Mouse (Mus musculus) midbrain, embryonic 11.5 days (tissue): ENCODE results near the gene Eif4a3. TPM values are rescaled to one million over a fixed set of nuclear protein-coding genes. Genes with fewer than 3 reads are reported as not detected.

Source experiments
- ATAC-seq: fragments of 200-750 bp; cut with Nextera tagmentation; 2 replicates; pipeline ENCODE4 v1.8.0; 2017; ENCODE audit warnings: moderate TSS enrichment, moderate library complexity; ENCODE audit not compliant: low FRiP score
- DNase-seq: peaks from one replicate; pipeline ENCODE4 v3.0.0; 2015; ENCODE audit warnings: low spot score; ENCODE audit errors: missing footprints
- H3K27ac ChIP-seq: fragments of 300-500 bp; sonication (generic); 2 replicates; pipeline ENCODE4 v1.5.1; 2014; ENCODE audit warnings: low read depth, low read length
- H3K27me3 ChIP-seq: fragments of 300-500 bp; sonication (generic); 2 replicates; pipeline ENCODE4 v1.6.1; 2014; ENCODE audit warnings: mild to moderate bottlenecking, low read length, moderate library complexity, mixed read lengths; ENCODE audit not compliant: control insufficient read depth, insufficient read depth
- H3K36me3 ChIP-seq: fragments of 300-500 bp; sonication (generic); 2 replicates; pipeline ENCODE4 v1.6.1; 2014; ENCODE audit warnings: mild to moderate bottlenecking, low read length, moderate library complexity, mixed read lengths; ENCODE audit not compliant: control insufficient read depth, insufficient read depth
- H3K4me1 ChIP-seq: fragments of 300-500 bp; sonication (generic); 2 replicates; pipeline ENCODE4 v1.6.1; 2014; ENCODE audit warnings: low read length; ENCODE audit not compliant: control insufficient read depth, insufficient read depth
- H3K4me2 ChIP-seq: fragments of 300-500 bp; sonication (generic); 2 replicates; pipeline ENCODE4 v1.6.1; 2014; ENCODE audit warnings: mild to moderate bottlenecking, moderate library complexity
- H3K4me3 ChIP-seq: fragments of 300-500 bp; sonication (generic); 2 replicates; pipeline ENCODE4 v1.5.1; 2014; ENCODE audit warnings: low read depth, low read length
- H3K9ac ChIP-seq: fragments of 300-500 bp; sonication (generic); 2 replicates; pipeline ENCODE4 v1.6.1; 2014; ENCODE audit warnings: low read length
- H3K9me3 ChIP-seq: fragments of 300-500 bp; sonication (generic); 2 replicates; pipeline ENCODE4 v1.6.1; 2016; ENCODE audit warnings: low read length; ENCODE audit not compliant: control insufficient read depth
- WGBS: fragments of 180-500 bp; shearing (Covaris S2); extraction: QIAGEN DNeasy Blood & Tissue Kit; methylation state at CpG from one replicate; pipeline ENCODE4 v1.1.7; 2014; 5-methylcytosine and 5-hydroxymethylcytosine counted together
- polyA plus RNA-seq: library from polyadenylated mRNA; unstranded; fragments of >200 nt; fragmentation: Nextera tagmentation; extraction: Ambion mirVana; gene quantifications from 2 replicates; pipeline ENCODE4 v1.2.1, GENCODE M21; 2014

The Eif4a3 gene
- 389 and 409 TPM in 2 replicates for polyA plus RNA-seq

GRCm38 (mm10) chr11:119299391-119300245 is at the start of gene Eif4a3:
Eif4a3 (minus strand) TSS chr11:119300089.
- under 1% methylated on average over 89 of the region's 89 CpGs for WGBS
- Histone ChIP-seq H3K27me3 (no peaks in the 10 kb centered on the region), H3K36me3 (peaks cover 20% of the 10 kb centered on the region), H3K4me1 (peaks cover 16% of the 10 kb centered on the region), H3K4me3 (peak within 1 kb of the TSS; percentile 93), H3K9me3 (no peaks in the 10 kb centered on the region), H3K9ac (peak within 1 kb of the TSS; percentile 94), H3K4me2 (peak within 1 kb of the TSS; percentile 89), H3K27ac (peak within 1 kb of the TSS; percentile 97)
- DNase-seq (peak; percentile 100), ATAC-seq (peak; percentile 96)

- H3K27ac ChIP-seq = no peak overlapping the region
- no peaks in the 10 kb centered on the region for H3K27me3 ChIP-seq
- H3K4me2 ChIP-seq = no peak overlapping the region
- no peak for ATAC-seq
- 86% methylated on average over 4 of the region's 4 CpGs for WGBS
- H3K4me1 ChIP-seq = no peaks in the 10 kb centered on the region
- DNase-seq = no peak
- H3K4me3 ChIP-seq = no peak overlapping the region
- no peaks in the 10 kb centered on the region for H3K9me3 ChIP-seq
- H3K9ac ChIP-seq = no peak overlapping the region
- no peaks in the 10 kb centered on the region for H3K36me3 ChIP-seq
Observed at GRCm38 (mm10) chr11:119347125-119347524, 47.2 kb upstream of the Eif4a3 start.

- 77% methylated on average over 6 of the region's 6 CpGs for WGBS
- H3K27ac ChIP-seq = no peak overlapping the region
Observed at GRCm38 (mm10) chr11:119344865-119345264, 45.0 kb upstream of the Eif4a3 start.

GRCm38 (mm10) chr11:119344178-119344577 is 44.3 kb upstream of the Eif4a3 start:
- WGBS = 86% methylated on average over 8 of the region's 8 CpGs
- H3K36me3 ChIP-seq = no peaks in the 10 kb centered on the region
- no peak overlapping the region for H3K4me2 ChIP-seq
- H3K27ac ChIP-seq = no peak overlapping the region
- no peak overlapping the region for H3K4me3 ChIP-seq
- no peak for DNase-seq
- H3K27me3 ChIP-seq = no peaks in the 10 kb centered on the region
- no peak overlapping the region for H3K9ac ChIP-seq
- H3K4me1 ChIP-seq = no peaks in the 10 kb centered on the region
- no peak for ATAC-seq
- no peaks in the 10 kb centered on the region for H3K9me3 ChIP-seq

More at GRCm38 (mm10) chr11:119344865-119345264, 45.0 kb upstream of the Eif4a3 start:
- Histone ChIP-seq H3K4me3 (no peak overlapping the region), H3K9me3 (no peaks in the 10 kb centered on the region), H3K36me3 (no peaks in the 10 kb centered on the region), H3K4me1 (no peaks in the 10 kb centered on the region), H3K4me2 (no peak overlapping the region), H3K27me3 (no peaks in the 10 kb centered on the region), H3K9ac (no peak overlapping the region)
- no peak for DNase-seq
- no peak for ATAC-seq

- Histone ChIP-seq H3K4me1 (no peaks in the 10 kb centered on the region), H3K4me2 (no peak overlapping the region), H3K36me3 (no peaks in the 10 kb centered on the region), H3K27ac (no peak overlapping the region), H3K4me3 (no peak overlapping the region), H3K27me3 (no peaks in the 10 kb centered on the region), H3K9ac (no peak overlapping the region), H3K9me3 (no peaks in the 10 kb centered on the region)
- WGBS = 10% methylated on average over 5 of the region's 5 CpGs
- DNase-seq = peak; percentile 98
- no peak for ATAC-seq
Observed at GRCm38 (mm10) chr11:119339637-119340036, 39.7 kb upstream of the Eif4a3 start.

GRCm38 (mm10) chr11:119339179-119339578 is 39.3 kb upstream of the Eif4a3 start:
- Histone ChIP-seq H3K4me3 (no peak overlapping the region), H3K9ac (no peak overlapping the region)
- WGBS = 55% methylated on average over 5 of the region's 5 CpGs

GRCm38 (mm10) chr11:119338271-119339059 is 38.6 kb upstream of the Eif4a3 start:
- ATAC-seq = no peak
- H3K27ac ChIP-seq = no peak overlapping the region
- H3K4me2 ChIP-seq = no peak overlapping the region
- no peaks in the 10 kb centered on the region for H3K36me3 ChIP-seq
- WGBS = 84% methylated on average over 10 of the region's 10 CpGs
- no peaks in the 10 kb centered on the region for H3K4me1 ChIP-seq
- H3K27me3 ChIP-seq = no peaks in the 10 kb centered on the region; the same call in 1 of the 2 replicates
- no peak for DNase-seq
- H3K9me3 ChIP-seq = no peaks in the 10 kb centered on the region
- no peak overlapping the region for H3K9ac ChIP-seq
- no peak overlapping the region for H3K4me3 ChIP-seq

More at GRCm38 (mm10) chr11:119339179-119339578, 39.3 kb upstream of the Eif4a3 start:
- H3K27me3 ChIP-seq = no peaks in the 10 kb centered on the region
- no peak overlapping the region for H3K4me2 ChIP-seq
- no peaks in the 10 kb centered on the region for H3K4me1 ChIP-seq
- H3K27ac ChIP-seq = no peak overlapping the region
- H3K36me3 ChIP-seq = no peaks in the 10 kb centered on the region
- DNase-seq (no peak), ATAC-seq (no peak)
- no peaks in the 10 kb centered on the region for H3K9me3 ChIP-seq

- Histone ChIP-seq H3K27ac (no peak overlapping the region), H3K9me3 (no peaks in the 10 kb centered on the region), H3K36me3 (no peaks in the 10 kb centered on the region), H3K4me1 (no peaks in the 10 kb centered on the region), H3K4me2 (no peak overlapping the region), H3K9ac (no peak overlapping the region), H3K4me3 (no peak overlapping the region), H3K27me3 (no peaks in the 10 kb centered on the region; the same call in 1 of the 2 replicates)
- WGBS = 52% methylated on average over 3 of the region's 3 CpGs
- ATAC-seq (no peak), DNase-seq (no peak)
Observed at GRCm38 (mm10) chr11:119331970-119332369, 32.1 kb upstream of the Eif4a3 start.

- H3K27ac ChIP-seq = no peak overlapping the region
- no peak for ATAC-seq
Observed at GRCm38 (mm10) chr11:119330592-119330991, 30.7 kb upstream of the Eif4a3 start.

More at GRCm38 (mm10) chr11:119330592-119330991, 30.7 kb upstream of the Eif4a3 start:
- H3K9me3 ChIP-seq = no peaks in the 10 kb centered on the region
- no peak for DNase-seq
- no peaks in the 10 kb centered on the region; the same call in 1 of the 2 replicates for H3K27me3 ChIP-seq
- no peaks in the 10 kb centered on the region for H3K36me3 ChIP-seq
- H3K9ac ChIP-seq = no peak overlapping the region
- 66% methylated on average over 4 of the region's 4 CpGs for WGBS
- no peaks in the 10 kb centered on the region for H3K4me1 ChIP-seq
- no peak overlapping the region for H3K4me3 ChIP-seq
- no peak overlapping the region for H3K4me2 ChIP-seq
